16 mouse cellular contexts compared by ENCODE assay signal in the genomic region with DNA sequence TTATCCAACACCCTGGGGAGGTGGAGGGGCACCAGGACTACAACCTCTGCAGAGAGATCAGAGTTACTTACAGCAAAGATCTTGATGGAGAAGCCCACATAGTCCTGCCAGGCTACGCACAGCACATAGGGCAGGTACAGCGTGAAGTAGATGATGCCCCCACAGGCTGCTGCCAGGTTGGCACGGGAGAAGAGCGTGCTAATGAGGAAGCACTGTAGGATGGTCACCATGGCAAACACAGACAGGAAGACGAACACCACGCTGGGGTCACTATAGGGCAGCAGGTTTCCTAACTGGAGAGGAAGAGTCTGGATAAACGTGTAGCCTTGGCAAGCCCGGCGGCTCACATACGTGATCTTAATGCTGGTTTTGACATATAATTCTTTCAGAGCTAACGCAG.
"Had no signal": no experiment of that assay in that cellular context is flagged by ENCODE, and none has a peak within 500 bp of the region (broad histone marks: within the 10 kb centered on the region; RNA-seq: fewer than 3 reads in every experiment).

No protein-coding gene starts in this region.

- H3K27ac ChIP-seq: kidney, embryonic 15.5 days; liver, embryonic 14.5 days; lung, embryonic 15.5 days; midbrain, embryonic 10.5 days; midbrain, embryonic 13.5 days; neural tube, embryonic 12.5 days had no signal

- H3K9ac ChIP-seq: kidney, embryonic 15.5 days; liver, embryonic 14.5 days; lung, embryonic 15.5 days; midbrain, embryonic 13.5 days; neural tube, embryonic 12.5 days had no signal

- H3K27me3 ChIP-seq: kidney, embryonic 15.5 days; lung, embryonic 15.5 days; midbrain, embryonic 13.5 days; neural tube, embryonic 12.5 days had no signal

- H3K36me3 ChIP-seq: midbrain, embryonic 10.5 days had no signal

- H3K4me1 ChIP-seq: kidney, embryonic 15.5 days; lung, embryonic 15.5 days; midbrain, embryonic 10.5 days; midbrain, embryonic 13.5 days; neural tube, embryonic 12.5 days had no signal

- H3K9me3 ChIP-seq: kidney, embryonic 15.5 days; lung, embryonic 15.5 days; midbrain, embryonic 10.5 days; midbrain, embryonic 13.5 days; neural tube, embryonic 12.5 days had no signal

- ATAC-seq: intestine, postnatal 0 days; midbrain, embryonic 13.5 days had no signal

- DNase-seq: kidney, adult 8-10 months; kidney, postnatal 14 days; kidney, postnatal 4 days; lung, adult 18-20 months; lung, postnatal 10 days; lung, postnatal 36 days; thymus, adult 18-20 months; thymus, postnatal 36 days had no signal

- H3K4me2 ChIP-seq: kidney, embryonic 15.5 days; liver, embryonic 11.5 days; lung, embryonic 15.5 days; midbrain, embryonic 13.5 days; neural tube, embryonic 12.5 days had no signal

- H3K4me3 ChIP-seq: kidney, embryonic 15.5 days; lung, embryonic 15.5 days; midbrain, embryonic 10.5 days; midbrain, embryonic 13.5 days; neural tube, embryonic 12.5 days had no signal
